Comparison of ENCODE assay signal across 8 mouse cellular contexts in the genomic region with DNA sequence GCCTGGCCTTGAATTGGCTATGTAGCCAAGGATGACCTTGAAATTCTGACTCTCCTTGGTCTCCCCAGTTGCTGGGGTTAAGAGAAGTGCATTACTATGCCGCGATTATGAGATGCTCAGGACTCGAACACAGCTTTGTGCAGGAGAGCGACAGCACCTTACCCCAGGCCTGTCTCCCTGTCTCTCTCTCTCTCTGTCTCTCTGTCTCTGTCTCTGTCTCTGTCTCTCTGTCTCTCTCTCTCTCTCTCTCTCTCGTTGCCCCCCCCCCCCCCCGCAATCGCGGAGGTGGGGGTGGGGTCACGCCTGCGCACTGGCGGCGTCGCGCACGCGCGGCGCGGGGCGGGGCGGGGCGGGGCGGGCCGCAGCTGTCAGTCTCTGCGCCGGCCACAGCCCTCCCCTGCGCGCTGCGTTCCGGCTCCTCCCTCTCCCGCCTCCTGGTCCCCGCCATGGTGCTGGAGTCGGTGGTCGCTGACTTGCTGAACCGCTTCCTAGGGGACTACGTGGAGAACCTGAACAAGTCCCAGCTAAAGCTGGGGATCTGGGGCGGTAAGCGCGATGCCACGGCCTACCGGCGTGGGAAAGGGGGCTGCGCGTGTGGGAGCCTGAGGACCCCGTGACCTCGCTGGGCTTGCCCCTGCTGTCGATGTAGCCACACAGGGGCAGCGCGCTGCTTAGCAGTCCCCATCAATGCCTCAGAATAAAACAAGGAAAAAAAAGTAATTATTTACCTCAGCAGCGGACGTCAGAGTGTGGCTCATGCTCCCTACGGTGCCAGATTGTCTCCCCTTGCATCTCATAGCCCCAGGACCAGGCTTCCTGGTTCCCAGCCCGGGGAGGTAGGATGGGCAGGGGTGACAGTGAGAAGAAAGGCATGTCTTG. TPM values are rescaled to one million over a fixed set of nuclear protein-coding genes. Genes with fewer than 3 reads are reported as not detected.
DNase-seq lines count a peak whose midpoint lies in the region; ATAC-seq and TF ChIP-seq lines count a peak whose summit lies in the region.

A gene (plus strand): TSS at position 416 of the 879 bp plus-strand sequence.

- no peak for TF ChIP-seq CTCF in liver, adult 2 months (IDR thresholded peaks at IDR 0.05; ENCODE audit: low read depth, low read length)

- peak within 1 kb of the TSS; percentile 85 for H3K4me2 ChIP-seq in embryonic facial prominence, embryonic 14.5 days (ENCODE audit: low read depth, low read length)
- H3K4me2 ChIP-seq in kidney, embryonic 14.5 days (replicated peaks; ENCODE audit: low read depth, low read length) = peak within 1 kb of the TSS; percentile 83
- H3K4me2 ChIP-seq in myocyte (ENCODE audit: low read depth) = peak within 1 kb of the TSS; percentile 97

- peak; percentile 53; the same call in 1 of the 2 replicates for TF ChIP-seq POLR2A in liver, adult 2 months (IDR thresholded peaks at IDR 0.05; ENCODE audit: extremely low read depth, insufficient read depth, low read length)
- TF ChIP-seq POLR2A in myocyte (IDR thresholded peaks at IDR 0.05; ENCODE audit: insufficient read length, low read depth) = peak; percentile 85

- H3K4me3 ChIP-seq in embryonic facial prominence, embryonic 14.5 days (ENCODE audit: low read depth, low read length) = peak within 1 kb of the TSS; percentile 73
- peak within 1 kb of the TSS; percentile 74 for H3K4me3 ChIP-seq in kidney, embryonic 14.5 days (ENCODE audit: low read length)
- peak within 1 kb of the TSS; percentile 98 for H3K4me3 ChIP-seq in liver, adult 2 months (ENCODE audit: insufficient read depth, low read depth, low read length)
- H3K4me3 ChIP-seq in myocyte = peak within 1 kb of the TSS; percentile 83

- peak; percentile 98 for ATAC-seq in embryonic facial prominence, embryonic 14.5 days (ENCODE audit: low read depth)
- ATAC-seq in kidney, embryonic 14.5 days (ENCODE audit: low FRiP score, low TSS enrichment) = peak; percentile 98

- H3K4me1 ChIP-seq in embryonic facial prominence, embryonic 14.5 days (ENCODE audit: control insufficient read depth, insufficient read depth, low read length) = peaks cover 9% of the 10 kb centered on the region
- H3K4me1 ChIP-seq in kidney, embryonic 14.5 days (ENCODE audit: control insufficient read depth, insufficient read depth, low read length) = peaks cover 3% of the 10 kb centered on the region
- H3K4me1 ChIP-seq in liver, adult 2 months (ENCODE audit: control insufficient read depth, insufficient read depth, low read length) = peaks cover 15% of the 10 kb centered on the region

- WGBS in embryonic facial prominence, embryonic 14.5 days = under 1% methylated on average over 45 of the region's 53 CpGs
- WGBS in kidney, embryonic 14.5 days = under 1% methylated on average over 35 of the region's 53 CpGs
- WGBS in liver, adult 2 months = under 1% methylated on average over 47 of the region's 53 CpGs

- H3K36me3 ChIP-seq in embryonic facial prominence, embryonic 14.5 days (ENCODE audit: control insufficient read depth, insufficient read depth, low read length) = no peaks in the 10 kb centered on the region
- no peaks in the 10 kb centered on the region for H3K36me3 ChIP-seq in kidney, embryonic 14.5 days (ENCODE audit: control insufficient read depth, insufficient read depth, low read length)
- no peaks in the 10 kb centered on the region for H3K36me3 ChIP-seq in liver, adult 2 months (ENCODE audit: control insufficient read depth, insufficient read depth, low read length)
- no peaks in the 10 kb centered on the region for H3K36me3 ChIP-seq in myocyte (ENCODE audit: control insufficient read depth, insufficient read depth)

- no peaks in the 10 kb centered on the region for H3K27me3 ChIP-seq in embryonic facial prominence, embryonic 14.5 days (replicated peaks; ENCODE audit: control insufficient read depth, insufficient read depth, low read length)
- no peaks in the 10 kb centered on the region for H3K27me3 ChIP-seq in kidney, embryonic 14.5 days (ENCODE audit: control insufficient read depth, insufficient read depth, low read length)
- no peaks in the 10 kb centered on the region for H3K27me3 ChIP-seq in liver, adult 2 months (ENCODE audit: control insufficient read depth, insufficient read depth, low read length)
- H3K27me3 ChIP-seq in myocyte (ENCODE audit: control insufficient read depth, insufficient read depth, insufficient read length) = no peaks in the 10 kb centered on the region

- peak within 1 kb of the TSS; percentile 55 for H3K27ac ChIP-seq in embryonic facial prominence, embryonic 14.5 days (replicated peaks; ENCODE audit: low read depth, low read length)
- peak within 1 kb of the TSS; percentile 38; the same call in 1 of the 2 replicates for H3K27ac ChIP-seq in kidney, embryonic 14.5 days (ENCODE audit: low read depth, low read length)
- H3K27ac ChIP-seq in liver, adult 2 months (replicated peaks; ENCODE audit: insufficient read depth, low read depth, low read length) = peak within 1 kb of the TSS; percentile 90

- peak within 1 kb of the TSS; percentile 75 for H3K9ac ChIP-seq in embryonic facial prominence, embryonic 14.5 days (ENCODE audit: low read depth, low read length)
- H3K9ac ChIP-seq in kidney, embryonic 14.5 days (ENCODE audit: low read depth, low read length) = peak within 1 kb of the TSS; percentile 72
- peak within 1 kb of the TSS; percentile 97 for H3K9ac ChIP-seq in liver, adult 2 months (ENCODE audit: low read depth, low read length)

- peak within 1 kb of the TSS; percentile 79 for H3ac ChIP-seq in myocyte (ENCODE audit: control insufficient read depth, insufficient read length)

- H3K79me2 ChIP-seq in liver, adult 2 months (ENCODE audit: control insufficient read depth, insufficient read depth, low read length) = peaks cover 6% of the 10 kb centered on the region; the same call in 1 of the 2 replicates
- H3K79me2 ChIP-seq in myocyte (ENCODE audit: control insufficient read depth, insufficient read depth) = no peaks in the 10 kb centered on the region

- DNase-seq in A20 (ENCODE audit: low read depth, low spot score) = peak; percentile 91
- DNase-seq in adrenal gland, postnatal 4 days (ENCODE audit: low spot score in 2 of 2) = peak; percentile 52 to 71
- DNase-seq in embryonic facial prominence, embryonic 14.5 days (ENCODE audit: low spot score) = peak; percentile 90
- peak; percentile 81 for DNase-seq in heart, adult 9 months (ENCODE audit: low spot score in 2 of 2)
- peak; percentile 51 for DNase-seq in liver, adult 2 months (ENCODE audit: extremely low read depth, low read depth, low spot score)
- DNase-seq in spleen, postnatal 4 days (ENCODE audit: low spot score in 2 of 2) = peak; percentile 78 to 89

- no peaks in the 10 kb centered on the region for H3K9me3 ChIP-seq in embryonic facial prominence, embryonic 14.5 days (ENCODE audit: control insufficient read depth, low read length)
- no peaks in the 10 kb centered on the region for H3K9me3 ChIP-seq in kidney, embryonic 14.5 days (ENCODE audit: control insufficient read depth, low read length)

TF ChIP-seq in myocyte, 11 proteins besides CTCF, POLR2A, EP300 and RAD21:
- peak in 2 of 3 experiments; percentile 45 to 80 for TF ChIP-seq MYOD1 (IDR thresholded peaks at IDR 0.05; ENCODE audit: control insufficient read depth in 1 of 3, insufficient read length in 2 of 3, low read depth in 2 of 3)
- peak in 2 of 3 experiments; percentile 34 to 68 for TF ChIP-seq MYOG (IDR thresholded peaks at IDR 0.05; ENCODE audit: control insufficient read depth in 1 of 3, insufficient read depth in 1 of 3, insufficient read length in 2 of 3, low read depth in 2 of 3)
- peak; percentile 73 for TF ChIP-seq POLR2AphosphoS2 (IDR thresholded peaks at IDR 0.05; ENCODE audit: insufficient read length, low read depth)
- no peak for TF ChIP-seq TCF12 (IDR thresholded peaks at IDR 0.05; ENCODE audit: insufficient read depth, poor library complexity, severe bottlenecking)

RNA-seq across cellular contexts. Expression of the gene that starts here (rescaled TPM):
- total RNA-seq in adrenal gland, postnatal 4 days (2021) = 10 to 100 TPM; 32.3 to 32.5 TPM
- polyA plus RNA-seq in embryonic facial prominence, embryonic 14.5 days (2014; fragmentation: Nextera tagmentation; extraction: Ambion mirVana) = 5.2 and 6.0 TPM in 2 replicates
- polyA plus RNA-seq in kidney, embryonic 14.5 days (2014; fragmentation: Nextera tagmentation; extraction: Ambion mirVana) = 3.5 and 7.9 TPM in 2 replicates
- 29.7 and 34.6 TPM in 2 replicates for total RNA-seq in liver, adult 2 months (2014; rRNA removed)
- 4.8 and 4.9 TPM in 2 replicates for polyA plus RNA-seq in liver, adult 2 months (2012; rRNA removed)
- 7.3 TPM for polyA plus RNA-seq in myocyte (2012; fragmentation: generic; extraction: Trizol)

Comparison
In these comparisons a context has a peak if more than half of its experiments do, and no peak if none do; other contexts are left out.
1. Peak in every context shown above with its lines: DNase-seq, ATAC-seq, H3K4me3 ChIP-seq and H3K27ac ChIP-seq.
2. H3K27ac ChIP-seq: peak in every context shown above with its lines; median percentile 90 in liver, adult 2 months; 55 in embryonic facial prominence, embryonic 14.5 days; 38 in kidney, embryonic 14.5 days.